Mouse (Mus musculus): ENCODE data around the gene Bpifb3. TPM values are rescaled to one million over a fixed set of nuclear protein-coding genes. Genes with fewer than 3 reads are reported as not detected.
A peak's percentile ranks its signal among the peaks of the same experiment; 100 is the strongest.

Bpifb3 gene
- polyA plus RNA-seq, 1 experiment from 2014 or later = not detected

DNA sequence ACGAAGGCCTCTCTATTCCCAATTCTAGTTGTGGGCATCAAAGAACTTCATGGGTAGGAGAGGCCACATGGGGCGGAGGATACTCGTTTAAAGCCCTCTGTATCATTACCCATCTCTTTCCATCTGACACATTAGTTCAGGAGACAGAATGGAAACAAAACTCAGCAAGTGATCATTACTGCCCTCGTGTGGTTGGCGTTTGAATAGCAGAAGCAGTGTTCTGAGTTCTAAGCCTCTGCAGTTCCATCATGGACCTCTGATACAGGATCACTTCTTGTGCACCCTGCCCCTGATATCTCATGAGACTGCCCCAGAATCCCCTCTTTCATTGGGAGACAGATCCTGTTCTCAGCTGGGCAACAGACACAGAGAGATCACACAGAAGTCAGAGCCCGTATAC, 34.9 kb downstream of the Bpifb3 start:
- no peaks in the 10 kb centered on the region for H3K9me3 ChIP-seq (ENCODE audit: control insufficient read depth, low read length)
- no peaks in the 10 kb centered on the region for H3K4me1 ChIP-seq (ENCODE audit: control insufficient read depth in 2 of 2, insufficient read depth in 2 of 2, low read length in 2 of 2)
- H3K4me3 ChIP-seq (ENCODE audit: control insufficient read depth in 1 of 2, insufficient read depth in 1 of 2, low read depth in 1 of 2, low read length in 2 of 2) = no peak overlapping the region
- no peaks in the 10 kb centered on the region for H3K36me3 ChIP-seq (ENCODE audit: control insufficient read depth, insufficient read depth, low read length)
- H3K27ac ChIP-seq (replicated peaks in 1 of 2; ENCODE audit: control insufficient read depth in 1 of 2, insufficient read depth in 1 of 2, low read depth in 2 of 2, low read length in 2 of 2) = no peak overlapping the region
- no peak overlapping the region for H3K9ac ChIP-seq (ENCODE audit: low read length)
- no peaks in the 10 kb centered on the region for H3K27me3 ChIP-seq (ENCODE audit: control insufficient read depth, insufficient read depth, low read length)
- 23% methylated on average over 6 of the region's 6 CpGs for WGBS
- no peak for ATAC-seq (ENCODE audit: insufficient number of reproducible peaks, insufficient read depth, low FRiP score, low read depth)
- H3K4me2 ChIP-seq (ENCODE audit: low read length) = no peak overlapping the region

DNA sequence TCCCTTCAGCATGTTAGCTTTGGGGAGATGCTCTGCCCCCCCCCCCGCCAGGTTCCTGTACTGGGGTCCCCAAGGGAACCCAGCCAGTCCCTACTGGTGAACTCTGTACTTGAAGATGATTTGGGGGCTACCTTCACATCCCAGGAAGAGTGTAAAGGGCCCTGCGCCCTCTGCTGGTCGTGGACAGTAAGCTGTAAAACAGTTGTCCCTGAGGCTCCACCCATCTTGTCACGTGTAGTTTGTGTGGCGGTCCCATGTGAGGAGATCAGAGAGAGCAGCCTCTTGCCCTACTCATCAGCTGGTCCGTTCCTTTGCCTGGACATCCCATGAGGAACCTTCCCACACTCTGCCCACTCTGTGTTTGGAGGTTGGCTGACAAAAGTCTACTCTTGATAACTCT, 35.8 kb downstream of the Bpifb3 start:
- no peak overlapping the region for H3K9ac ChIP-seq (ENCODE audit: low read length)
- no peak overlapping the region for H3K4me3 ChIP-seq (ENCODE audit: control insufficient read depth in 1 of 2, insufficient read depth in 1 of 2, low read depth in 1 of 2, low read length in 2 of 2)
- no peak for ATAC-seq (ENCODE audit: insufficient number of reproducible peaks, insufficient read depth, low FRiP score, low read depth)
- no peaks in the 10 kb centered on the region for H3K4me1 ChIP-seq (ENCODE audit: control insufficient read depth in 2 of 2, insufficient read depth in 2 of 2, low read length in 2 of 2)
- H3K27me3 ChIP-seq (ENCODE audit: control insufficient read depth, insufficient read depth, low read length) = no peaks in the 10 kb centered on the region
- no peak overlapping the region for H3K27ac ChIP-seq (replicated peaks in 1 of 2; ENCODE audit: control insufficient read depth in 1 of 2, insufficient read depth in 1 of 2, low read depth in 2 of 2, low read length in 2 of 2)
- 0 out of 2 replicates have a peak overlapping the region, but pooled peaks have one; percentile 21 for H3K4me2 ChIP-seq (ENCODE audit: low read length)
- WGBS = 7% methylated on average over 6 of the region's 6 CpGs
- H3K9me3 ChIP-seq (ENCODE audit: control insufficient read depth, low read length) = no peaks in the 10 kb centered on the region
- H3K36me3 ChIP-seq (ENCODE audit: control insufficient read depth, insufficient read depth, low read length) = no peaks in the 10 kb centered on the region

DNA sequence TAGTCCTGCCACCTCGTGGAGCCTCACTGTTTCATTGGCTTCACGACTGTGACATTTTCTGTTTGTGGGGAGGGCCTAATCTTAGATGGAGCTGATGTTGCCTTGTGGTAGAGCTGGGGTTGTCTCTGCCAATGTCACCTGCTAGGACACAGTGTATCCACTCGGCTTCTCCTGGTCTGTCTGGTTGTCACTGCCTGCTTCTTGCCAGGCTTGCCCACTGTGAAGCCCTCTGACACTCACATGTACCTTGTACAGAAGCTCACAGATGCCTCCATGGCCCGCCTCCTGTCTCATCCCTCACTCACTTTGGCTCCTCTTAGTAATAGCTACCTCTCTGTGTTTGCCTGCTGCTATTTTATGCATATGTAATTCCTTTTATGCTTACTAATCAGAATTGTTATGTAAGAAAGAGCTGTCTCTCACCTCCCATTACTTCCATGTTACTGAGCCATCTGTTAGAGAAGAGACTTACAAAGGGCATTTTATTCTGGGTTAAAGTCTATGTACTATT, 44.8 kb downstream of the Bpifb3 start:
- Histone ChIP-seq H3K27ac (replicated peaks in 1 of 2; ENCODE audit: control insufficient read depth in 1 of 2, insufficient read depth in 1 of 2, low read depth in 2 of 2, low read length in 2 of 2) (no peak overlapping the region), H3K4me1 (ENCODE audit: control insufficient read depth in 2 of 2, insufficient read depth in 2 of 2, low read length in 2 of 2) (no peaks in the 10 kb centered on the region), H3K27me3 (ENCODE audit: control insufficient read depth, insufficient read depth, low read length) (no peaks in the 10 kb centered on the region; the same call in 1 of the 2 replicates), H3K9me3 (ENCODE audit: control insufficient read depth, low read length) (no peaks in the 10 kb centered on the region), H3K4me3 (ENCODE audit: control insufficient read depth in 1 of 2, insufficient read depth in 1 of 2, low read depth in 1 of 2, low read length in 2 of 2) (no peak overlapping the region), H3K9ac (ENCODE audit: low read length) (no peak overlapping the region), H3K36me3 (ENCODE audit: control insufficient read depth, insufficient read depth, low read length) (no peaks in the 10 kb centered on the region), H3K4me2 (ENCODE audit: low read length) (no peak overlapping the region)
- no peak for ATAC-seq (ENCODE audit: insufficient number of reproducible peaks, insufficient read depth, low FRiP score, low read depth)
- 56% methylated on average over 4 of the region's 4 CpGs for WGBS

DNA sequence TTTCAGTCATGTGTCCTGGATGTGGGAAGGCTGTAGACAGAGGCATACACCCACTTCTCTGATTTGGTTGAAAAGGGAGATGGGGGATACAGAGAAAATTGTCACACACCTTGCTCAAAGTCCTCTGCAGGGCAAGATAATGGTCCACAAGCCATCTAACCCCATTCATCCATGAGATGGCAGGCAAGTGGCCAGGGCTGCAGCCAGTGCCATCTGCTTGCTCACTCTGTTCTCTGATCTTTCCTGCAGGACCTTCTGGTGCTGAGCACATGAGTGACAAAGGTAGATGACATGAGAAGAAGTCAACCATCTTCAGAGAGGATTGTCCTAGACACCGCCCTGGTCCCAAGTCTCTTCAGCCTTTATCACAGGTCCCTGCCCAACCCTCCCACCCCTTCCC, 45.3 kb downstream of the Bpifb3 start:
- no peaks in the 10 kb centered on the region for H3K9me3 ChIP-seq (ENCODE audit: control insufficient read depth, low read length)
- no peak for ATAC-seq (ENCODE audit: insufficient number of reproducible peaks, insufficient read depth, low FRiP score, low read depth)
- H3K9ac ChIP-seq (ENCODE audit: low read length) = no peak overlapping the region
- H3K4me1 ChIP-seq (ENCODE audit: control insufficient read depth in 2 of 2, insufficient read depth in 2 of 2, low read length in 2 of 2) = no peaks in the 10 kb centered on the region
- H3K4me3 ChIP-seq (ENCODE audit: control insufficient read depth in 1 of 2, insufficient read depth in 1 of 2, low read depth in 1 of 2, low read length in 2 of 2) = no peak overlapping the region
- H3K4me2 ChIP-seq (ENCODE audit: low read length) = no peak overlapping the region
- no peak overlapping the region for H3K27ac ChIP-seq (replicated peaks in 1 of 2; ENCODE audit: control insufficient read depth in 1 of 2, insufficient read depth in 1 of 2, low read depth in 2 of 2, low read length in 2 of 2)
- H3K36me3 ChIP-seq (ENCODE audit: control insufficient read depth, insufficient read depth, low read length) = no peaks in the 10 kb centered on the region
- no peaks in the 10 kb centered on the region; the same call in 1 of the 2 replicates for H3K27me3 ChIP-seq (ENCODE audit: control insufficient read depth, insufficient read depth, low read length)
- WGBS = 82% methylated on average over 1 of the region's 1 CpGs

DNA sequence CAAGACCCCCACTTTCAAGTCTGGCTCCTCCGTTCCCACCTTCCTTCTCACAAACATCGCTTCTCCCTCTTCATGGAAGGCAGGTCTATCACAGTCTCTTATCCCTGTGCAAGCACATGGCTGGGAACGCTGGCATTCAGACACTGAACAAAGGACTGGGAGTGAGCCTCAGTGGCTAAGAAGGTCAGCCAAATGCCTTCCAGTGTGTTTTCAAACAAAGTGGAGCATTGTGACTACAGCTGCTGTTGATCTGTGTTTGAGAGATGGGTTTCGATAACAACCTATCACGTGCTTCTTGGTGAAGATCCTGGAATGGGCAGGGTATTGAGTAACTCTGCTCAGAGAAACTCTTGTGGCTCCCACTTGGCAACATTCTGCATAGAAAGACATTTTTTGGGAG, 52.2 kb downstream of the Bpifb3 start:
- H3K27ac ChIP-seq (replicated peaks in 1 of 2; ENCODE audit: control insufficient read depth in 1 of 2, insufficient read depth in 1 of 2, low read depth in 2 of 2, low read length in 2 of 2) = no peak overlapping the region

DNA sequence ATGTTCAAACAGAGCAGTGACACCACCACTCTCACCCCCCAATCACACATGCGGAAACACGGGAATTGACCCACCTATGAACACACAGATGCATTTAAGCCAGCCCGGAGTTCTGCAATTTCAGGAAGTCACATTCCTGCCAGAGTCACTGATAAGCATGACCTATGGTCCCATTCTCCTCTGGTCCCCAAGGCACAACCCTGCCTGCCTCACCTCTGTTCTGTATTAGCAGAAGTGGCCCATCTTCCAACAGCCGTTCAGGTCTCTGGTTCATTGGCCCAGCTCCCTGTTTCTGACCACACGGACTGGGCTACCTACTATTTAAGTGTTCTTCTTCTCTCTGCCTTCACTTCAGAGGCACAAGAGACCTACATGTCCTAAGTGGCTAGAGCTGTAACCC, 56.6 kb downstream of the Bpifb3 start, which contains the start of gene Bpifa6:
TSS of gene Bpifa6 (plus strand) at position 364 of the 400 bp plus-strand sequence.
- H3K27me3 ChIP-seq (ENCODE audit: control insufficient read depth, insufficient read depth, low read length) = no peaks in the 10 kb centered on the region
- no peaks in the 10 kb centered on the region for H3K36me3 ChIP-seq (ENCODE audit: control insufficient read depth, insufficient read depth, low read length)
- ATAC-seq (ENCODE audit: insufficient number of reproducible peaks, insufficient read depth, low FRiP score, low read depth) = no peak
- no peak within 1 kb of the TSS for H3K27ac ChIP-seq (replicated peaks in 1 of 2; ENCODE audit: control insufficient read depth in 1 of 2, insufficient read depth in 1 of 2, low read depth in 2 of 2, low read length in 2 of 2)
- no peak within 1 kb of the TSS for H3K9ac ChIP-seq (ENCODE audit: low read length)
- no peak within 1 kb of the TSS for H3K4me3 ChIP-seq (ENCODE audit: control insufficient read depth in 1 of 2, insufficient read depth in 1 of 2, low read depth in 1 of 2, low read length in 2 of 2)
- no peaks in the 10 kb centered on the region for H3K9me3 ChIP-seq (ENCODE audit: control insufficient read depth, low read length)
- no peak within 1 kb of the TSS for H3K4me2 ChIP-seq (ENCODE audit: low read length)
- H3K4me1 ChIP-seq (ENCODE audit: control insufficient read depth in 2 of 2, insufficient read depth in 2 of 2, low read length in 2 of 2) = no peaks in the 10 kb centered on the region
- WGBS = 46% methylated on average over 5 of the region's 5 CpGs

More for the DNA sequence above, 52.2 kb downstream of the Bpifb3 start:
- Histone ChIP-seq H3K4me3 (ENCODE audit: control insufficient read depth in 1 of 2, insufficient read depth in 1 of 2, low read depth in 1 of 2, low read length in 2 of 2) (no peak overlapping the region), H3K9ac (ENCODE audit: low read length) (no peak overlapping the region), H3K4me1 (ENCODE audit: control insufficient read depth in 2 of 2, insufficient read depth in 2 of 2, low read length in 2 of 2) (no peaks in the 10 kb centered on the region), H3K4me2 (ENCODE audit: low read length) (no peak overlapping the region), H3K36me3 (ENCODE audit: control insufficient read depth, insufficient read depth, low read length) (no peaks in the 10 kb centered on the region), H3K9me3 (ENCODE audit: control insufficient read depth, low read length) (no peaks in the 10 kb centered on the region), H3K27me3 (ENCODE audit: control insufficient read depth, insufficient read depth, low read length) (no peaks in the 10 kb centered on the region)
- WGBS = 78% methylated on average over 5 of the region's 5 CpGs
- ATAC-seq (ENCODE audit: insufficient number of reproducible peaks, insufficient read depth, low FRiP score, low read depth) = no peak

Other genes with a start within 250 kb of the Bpifb3 start
- not detected in 2 replicates for gene Dnmt3c, start 221.6 kb upstream of the Bpifb3 start, polyA plus RNA-seq (2014; fragmentation: Nextera tagmentation; extraction: Ambion mirVana)
- 222 and 231 TPM in 2 replicates for gene Mapre1, start 177.0 kb upstream of the Bpifb3 start, polyA plus RNA-seq (2014; fragmentation: Nextera tagmentation; extraction: Ambion mirVana)
- not detected in 2 replicates for gene Efcab8, start 138.3 kb upstream of the Bpifb3 start, polyA plus RNA-seq (2014; fragmentation: Nextera tagmentation; extraction: Ambion mirVana)
- gene Sun5, start 47.1 kb upstream of the Bpifb3 start, polyA plus RNA-seq (2014; fragmentation: Nextera tagmentation; extraction: Ambion mirVana) = not detected in 2 replicates
- gene Bpifb2, start 43.2 kb upstream of the Bpifb3 start, polyA plus RNA-seq (2014; fragmentation: Nextera tagmentation; extraction: Ambion mirVana) = not detected in 2 replicates
- gene Bpifb6, start 17.8 kb upstream of the Bpifb3 start, polyA plus RNA-seq (2014; fragmentation: Nextera tagmentation; extraction: Ambion mirVana) = not detected in 2 replicates
- not detected in 2 replicates for gene Bpifb4, start 20.0 kb downstream of the Bpifb3 start, polyA plus RNA-seq (2014; fragmentation: Nextera tagmentation; extraction: Ambion mirVana)
- not detected in 2 replicates for gene Bpifa6, start 56.7 kb downstream of the Bpifb3 start, polyA plus RNA-seq (2014; fragmentation: Nextera tagmentation; extraction: Ambion mirVana)
- gene Bpifa2, start 90.0 kb downstream of the Bpifb3 start, polyA plus RNA-seq (2014; fragmentation: Nextera tagmentation; extraction: Ambion mirVana) = not detected in 2 replicates
- not detected in 2 replicates for gene Bpifa3, start 212.1 kb downstream of the Bpifb3 start, polyA plus RNA-seq (2014; fragmentation: Nextera tagmentation; extraction: Ambion mirVana)
- gene Bpifa1, start 224.7 kb downstream of the Bpifb3 start, polyA plus RNA-seq (2014; fragmentation: Nextera tagmentation; extraction: Ambion mirVana) = not detected in 2 replicates
- gene Bpifa5, start 244.4 kb downstream of the Bpifb3 start, polyA plus RNA-seq (2014; fragmentation: Nextera tagmentation; extraction: Ambion mirVana) = not detected in 2 replicates